Mouse (Mus musculus) erythroblast, embryonic 14.5 days (primary cell): ENCODE measurements around the gene Ralgapa1. TPM values are rescaled to one million over a fixed set of nuclear protein-coding genes. Genes with fewer than 3 reads are reported as not detected.
"Not testable (repeated sequence)": the region's sequence is repeated elsewhere in the genome, so short reads cannot be mapped to it uniquely, and the experiment has no call there.

ENCODE experiments used
- H3K27me3 ChIP-seq: 2 replicates; pipeline ENCODE4 v1.6.1; 2012; ENCODE audit warnings: inconsistent platforms; ENCODE audit not compliant: control insufficient read depth
- H3K36me3 ChIP-seq: 2 replicates; pipeline ENCODE4 v1.6.1; 2012; ENCODE audit warnings: mild to moderate bottlenecking, inconsistent platforms; ENCODE audit not compliant: control insufficient read depth
- H3K4me1 ChIP-seq: 2 replicates; pipeline ENCODE4 v1.6.1; 2012; ENCODE audit warnings: inconsistent platforms; ENCODE audit not compliant: control insufficient read depth
- H3K4me3 ChIP-seq: replicated peaks from 2 replicates; pipeline ENCODE3; 2012; ENCODE audit warnings: moderate library complexity, mild to moderate bottlenecking, inconsistent platforms
- H3K9me3 ChIP-seq: 2 replicates; pipeline ENCODE4 v1.6.1; 2012; ENCODE audit warnings: low read length, inconsistent platforms, mixed read lengths; ENCODE audit not compliant: control insufficient read depth
- GATA1 ChIP-seq: IDR thresholded peaks from 2 replicates; pipeline ENCODE4 v1.6.1; 2012; ENCODE audit warnings: low read length, inconsistent platforms, mixed read lengths
- TAL1 ChIP-seq: IDR thresholded peaks from 3 replicates; pipeline ENCODE4 v1.6.1; 2012; ENCODE audit warnings: low read length, inconsistent platforms, mixed read lengths
- polyA plus RNA-seq: library from polyadenylated mRNA; stranded (reverse); fragments of >175 nt; gene quantifications from 2 replicates; pipeline ENCODE4 v1.2.3, GENCODE M21; 2012

Gene Ralgapa1
- polyA plus RNA-seq, 1 experiment: 0.83 TPM

DNA sequence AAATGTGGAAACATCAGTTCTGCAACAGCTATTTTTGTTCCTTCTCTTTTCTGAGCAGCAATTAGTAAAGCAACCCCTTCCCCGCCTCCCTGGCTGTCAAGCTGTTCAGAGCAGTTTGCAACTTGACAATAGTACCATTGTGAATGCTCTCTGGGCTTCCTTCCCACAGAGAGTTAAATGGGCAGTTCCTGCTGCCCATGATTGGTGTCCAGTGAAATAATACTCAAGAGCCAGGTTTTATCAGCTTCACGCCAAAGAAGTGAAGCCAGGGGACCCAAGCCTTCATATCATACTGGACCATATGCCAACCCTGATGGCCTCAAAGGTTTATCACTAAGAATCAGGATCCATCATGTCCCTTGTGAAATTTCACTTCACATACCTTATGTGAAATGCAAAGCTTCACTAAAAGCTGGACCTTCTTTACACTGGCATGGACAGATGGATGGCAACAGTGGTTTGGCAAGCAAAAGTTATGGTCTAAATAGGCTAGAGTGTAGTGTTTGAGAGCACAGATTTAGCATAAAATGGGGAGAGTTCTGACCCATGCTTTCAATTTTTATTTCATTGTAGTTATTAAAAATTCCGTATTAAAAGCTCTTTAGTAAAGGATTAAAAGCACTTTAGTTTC, 198.2 kb downstream of the Ralgapa1 start:
- no peaks in the 10 kb centered on the region for H3K27me3 ChIP-seq
- no peaks in the 10 kb centered on the region for H3K36me3 ChIP-seq
- peaks cover 36% of the 10 kb centered on the region for H3K4me1 ChIP-seq
- no peak for TF ChIP-seq GATA1
- TF ChIP-seq TAL1: peak; percentile 48; the same call in 1 of the 3 replicates
- H3K9me3 ChIP-seq: no peaks in the 10 kb centered on the region
- no peak overlapping the region for H3K4me3 ChIP-seq

DNA sequence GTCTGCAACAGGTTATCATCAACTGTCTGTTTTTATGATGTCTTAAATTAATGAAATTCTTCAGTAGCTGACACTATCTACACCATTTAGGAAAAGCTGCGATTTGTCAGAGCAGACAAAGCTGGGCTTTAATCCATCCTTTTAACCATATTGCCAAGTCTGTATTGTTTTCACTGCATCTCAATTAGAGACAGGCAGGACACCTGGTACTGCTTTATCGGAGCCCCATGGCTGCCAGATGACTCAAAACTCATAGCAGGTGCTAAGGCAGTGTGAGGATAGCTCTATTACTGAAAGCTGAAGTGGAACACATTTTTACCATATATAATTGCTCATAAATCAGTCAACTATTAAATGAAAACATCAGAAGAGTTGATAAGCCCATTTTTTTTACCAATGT, 200.6 kb downstream of the Ralgapa1 start:
- H3K9me3 ChIP-seq: no peaks in the 10 kb centered on the region
- peaks cover 36% of the 10 kb centered on the region for H3K4me1 ChIP-seq
- H3K27me3 ChIP-seq: no peaks in the 10 kb centered on the region
- TF ChIP-seq GATA1 (no peak), TAL1 (no peak)
- no peak overlapping the region for H3K4me3 ChIP-seq
- no peaks in the 10 kb centered on the region for H3K36me3 ChIP-seq

DNA sequence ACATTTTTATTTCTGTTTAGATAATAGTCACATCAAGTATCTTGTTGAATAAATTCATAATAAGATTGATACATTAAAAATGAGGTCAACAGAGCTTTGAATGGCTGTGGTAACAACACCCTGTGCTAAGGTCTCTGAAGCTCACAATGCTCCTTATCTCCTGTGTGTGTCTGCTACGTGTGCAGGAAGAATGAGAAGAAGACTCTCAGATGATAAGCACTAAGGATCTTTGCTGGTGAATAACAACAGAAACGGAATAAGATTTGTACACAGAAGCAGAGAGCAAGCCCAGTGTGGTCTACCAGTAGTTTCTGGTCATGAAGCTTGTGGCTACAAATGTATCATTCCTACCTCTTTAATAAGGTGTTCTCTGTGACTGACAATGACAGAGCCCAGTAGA, 210.2 kb downstream of the Ralgapa1 start:
- H3K4me1 ChIP-seq: peaks cover 10% of the 10 kb centered on the region
- H3K27me3 ChIP-seq: no peaks in the 10 kb centered on the region
- H3K36me3 ChIP-seq: peaks cover 2% of the 10 kb centered on the region
- TF ChIP-seq GATA1: no peak
- no peak for TF ChIP-seq TAL1
- H3K4me3 ChIP-seq: no peak overlapping the region
- H3K9me3 ChIP-seq: no peaks in the 10 kb centered on the region

GRCm38 (mm10) chr12:55607902-55608301, 213.1 kb downstream of the Ralgapa1 start:
- no peak overlapping the region for H3K4me3 ChIP-seq
- peaks cover 5% of the 10 kb centered on the region for H3K36me3 ChIP-seq
- TF ChIP-seq TAL1: no peak
- TF ChIP-seq GATA1: no peak
- H3K4me1 ChIP-seq: peaks cover 12% of the 10 kb centered on the region
- H3K9me3 ChIP-seq: no peaks in the 10 kb centered on the region
- H3K27me3 ChIP-seq: no peaks in the 10 kb centered on the region

DNA sequence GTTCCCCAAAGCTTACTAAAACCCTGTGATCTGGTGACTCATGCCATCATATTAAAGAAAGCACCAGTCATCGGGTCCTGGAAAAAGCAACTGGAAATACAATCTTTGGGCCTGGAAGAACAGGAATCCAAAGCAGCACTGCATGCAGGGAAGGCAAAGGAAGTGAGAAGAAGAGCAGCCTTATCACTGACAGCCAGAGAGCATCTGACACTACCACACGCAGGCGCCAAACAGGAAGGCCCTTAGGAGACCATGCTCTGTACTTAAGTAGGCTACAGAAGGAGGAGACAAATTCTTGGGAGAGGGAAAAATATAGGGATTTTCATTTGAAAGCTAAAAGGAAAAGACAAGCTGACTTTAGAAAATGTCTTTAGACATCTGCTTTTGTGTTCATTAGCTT, 216.6 kb downstream of the Ralgapa1 start:
- H3K27me3 ChIP-seq: peaks cover 25% of the 10 kb centered on the region
- H3K4me1 ChIP-seq: peaks cover 20% of the 10 kb centered on the region
- H3K4me3 ChIP-seq: no peak overlapping the region
- H3K36me3 ChIP-seq: peaks cover 3% of the 10 kb centered on the region
- peaks cover 2% of the 10 kb centered on the region; the same call in 1 of the 2 replicates for H3K9me3 ChIP-seq
- no peak for TF ChIP-seq GATA1
- no peak for TF ChIP-seq TAL1

DNA sequence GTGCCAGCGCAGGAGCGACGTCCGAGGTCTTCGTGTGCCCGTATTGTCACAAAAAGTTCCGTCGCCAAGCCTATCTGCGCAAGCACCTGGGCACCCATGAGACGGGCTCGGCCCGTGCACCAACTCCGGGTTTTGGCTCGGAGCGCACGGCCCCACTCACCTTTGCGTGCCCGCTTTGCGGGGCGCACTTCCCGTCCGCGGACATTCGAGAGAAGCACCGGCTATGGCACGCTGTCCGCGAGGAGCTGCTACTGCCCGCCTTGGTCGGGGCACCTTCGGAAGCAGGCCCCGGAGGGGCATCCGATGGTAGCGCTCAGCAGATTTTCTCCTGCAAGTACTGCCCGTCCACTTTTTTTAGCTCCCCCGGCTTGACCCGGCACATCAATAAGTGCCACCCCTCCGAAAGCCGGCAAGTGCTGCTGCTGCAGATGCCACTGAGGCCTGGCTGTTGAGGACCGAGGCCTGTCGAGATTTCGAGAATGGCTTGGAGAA, 220.4 kb downstream of the Ralgapa1 start:
- peaks cover 5% of the 10 kb centered on the region; the same call in 1 of the 2 replicates for H3K9me3 ChIP-seq
- peaks cover 3% of the 10 kb centered on the region for H3K36me3 ChIP-seq
- H3K4me3 ChIP-seq: no peak overlapping the region
- no peak for TF ChIP-seq TAL1
- TF ChIP-seq GATA1: no peak
- peaks cover 26% of the 10 kb centered on the region for H3K4me1 ChIP-seq
- peaks cover 62% of the 10 kb centered on the region for H3K27me3 ChIP-seq

DNA sequence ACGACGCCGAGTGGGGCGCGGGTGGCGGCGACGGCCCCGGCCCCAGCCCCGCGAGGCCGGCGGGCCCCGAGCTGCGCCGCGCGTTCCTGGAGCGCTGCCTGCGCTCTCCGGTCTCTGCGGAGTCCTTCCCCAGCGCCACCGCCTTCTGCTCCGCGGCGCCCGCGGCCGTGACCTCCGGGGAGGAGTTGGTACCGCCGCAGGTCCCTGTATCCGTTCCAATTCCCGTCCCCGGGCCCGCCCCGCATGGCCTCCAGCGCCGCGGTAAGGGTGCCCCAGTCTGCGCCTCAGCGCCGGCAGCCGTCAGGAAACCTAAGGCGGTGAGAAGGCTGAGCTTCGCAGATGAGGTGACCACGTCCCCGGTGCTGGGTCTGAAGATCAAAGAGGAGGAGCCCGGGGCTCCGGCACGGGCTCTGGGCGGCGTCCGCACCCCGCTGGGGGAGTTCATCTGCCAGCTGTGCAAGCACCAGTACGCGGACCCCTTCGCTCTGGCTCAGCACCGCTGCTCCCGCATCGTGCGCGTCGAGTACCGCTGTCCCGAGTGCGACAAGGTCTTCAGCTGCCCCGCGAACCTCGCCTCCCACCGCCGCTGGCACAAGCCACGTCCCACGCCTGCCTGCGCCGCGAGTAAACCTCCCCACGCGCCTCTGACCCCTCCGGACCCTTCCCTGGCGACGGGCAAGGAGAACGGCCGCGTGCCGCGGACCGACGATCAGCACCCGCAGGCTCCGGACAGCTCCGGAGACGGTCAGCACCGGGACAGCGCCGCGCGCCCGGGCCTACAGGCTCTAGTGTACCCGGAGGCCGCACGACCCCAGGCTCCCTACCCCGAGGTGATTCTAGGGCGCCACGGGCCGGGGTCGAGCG, 221.1 kb downstream of the Ralgapa1 start:
- Histone ChIP-seq H3K27me3 (peaks cover 62% of the 10 kb centered on the region), H3K4me3 (no peak overlapping the region), H3K9me3 (peaks cover 5% of the 10 kb centered on the region; the same call in 1 of the 2 replicates), H3K4me1 (peaks cover 26% of the 10 kb centered on the region), H3K36me3 (peaks cover 3% of the 10 kb centered on the region)
- no peak for TF ChIP-seq TAL1
- no peak for TF ChIP-seq GATA1

GRCm38 (mm10) chr12:55598887-55599561, 221.9 kb downstream of the Ralgapa1 start, which contains the start of gene Insm2:
Insm2 (plus strand) TSS chr12:55599427.
- peak within 1 kb of the TSS; percentile 37 for H3K4me3 ChIP-seq
- peaks cover 21% of the 10 kb centered on the region for H3K4me1 ChIP-seq
- peaks cover 66% of the 10 kb centered on the region for H3K27me3 ChIP-seq
- peaks cover 3% of the 10 kb centered on the region for H3K36me3 ChIP-seq
- peaks cover 5% of the 10 kb centered on the region; the same call in 1 of the 2 replicates for H3K9me3 ChIP-seq
- no peak for TF ChIP-seq GATA1
- no peak for TF ChIP-seq TAL1

DNA sequence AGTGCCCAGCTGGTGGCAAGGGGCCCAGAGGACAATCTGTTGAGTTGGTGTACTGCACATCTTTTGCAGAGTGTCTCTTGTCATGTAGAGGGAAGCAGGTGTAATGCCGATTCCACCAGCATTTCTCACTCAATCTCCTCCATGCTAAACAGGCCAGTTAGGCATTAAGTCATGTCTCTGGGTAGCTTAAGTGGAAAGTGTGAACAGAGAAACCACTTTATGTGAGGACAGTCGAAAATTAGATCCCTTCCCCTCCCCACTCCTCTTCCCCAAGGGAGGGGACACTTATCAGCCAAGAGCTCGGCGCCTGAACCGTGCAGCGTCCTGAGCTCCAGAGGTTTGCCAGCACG, 222.5 kb downstream of the Ralgapa1 start:
- peaks cover 5% of the 10 kb centered on the region; the same call in 1 of the 2 replicates for H3K9me3 ChIP-seq
- no peak overlapping the region for H3K4me3 ChIP-seq
- peaks cover 19% of the 10 kb centered on the region for H3K4me1 ChIP-seq
- peaks cover 3% of the 10 kb centered on the region for H3K36me3 ChIP-seq
- no peak for TF ChIP-seq TAL1
- no peak for TF ChIP-seq GATA1
- peaks cover 66% of the 10 kb centered on the region for H3K27me3 ChIP-seq

GRCm38 (mm10) chr12:55586936-55587335, 234.0 kb downstream of the Ralgapa1 start:
- H3K4me3 ChIP-seq, H3K4me1 ChIP-seq, H3K27me3 ChIP-seq, H3K9me3 ChIP-seq, H3K36me3 ChIP-seq: not testable (repeated sequence)
